Mouse (Mus musculus) embryonic fibroblast, embryonic 13.5 days (primary cell): Measurements from ENCODE around the gene Stk16.

ENCODE experiments used
- CTCF ChIP-seq: IDR thresholded peaks from 2 replicates; pipeline ENCODE4 v1.5.1; 2011; ENCODE audit warnings: mild to moderate bottlenecking, control low read depth, low read length, moderate library complexity, borderline replicate concordance; ENCODE audit not compliant: insufficient read depth
- POLR2A ChIP-seq: IDR thresholded peaks from 2 replicates; pipeline ENCODE4 v1.6.1; 2011; ENCODE audit warnings: low read depth, mild to moderate bottlenecking, control low read depth, low read length, moderate library complexity

GRCm38 (mm10) chr1:75250498-75250897 lies 39.9 kb downstream of the Stk16 start:
- TF ChIP-seq POLR2A: no peak
- no peak for TF ChIP-seq CTCF
